Mouse (Mus musculus) adrenal gland, postnatal 36 days (tissue): ENCODE data around the gene Nlrp6. TPM values are rescaled to one million over a fixed set of nuclear protein-coding genes. Genes with fewer than 3 reads are reported as not detected.
A peak's percentile ranks its signal among the peaks of the same experiment; 100 is the strongest.
"Not testable (repeated sequence)": the region's sequence is repeated elsewhere in the genome, so short reads cannot be mapped to it uniquely, and the experiment has no call there.

Experiments
- DNase-seq, 2 experiments: peaks; one replicate each; pipeline ENCODE4 v3.0.0; 2021; ENCODE audit warnings: mixed read lengths in 1 of 2
- long read RNA-seq, 2 experiments: library from polyadenylated mRNA; stranded (forward); transcript quantifications; one replicate each; pipeline ENCODE4 v2.0.0; 2021; ENCODE audit warnings: borderline sequencing depth in 2 of 2
- total RNA-seq, 2 experiments: library from RNA; stranded (reverse); gene quantifications; 2 replicates each; pipeline ENCODE4 v1.2.3; 2021

Gene Nlrp6
- 1 to 10 TPM in 1 of 2 experiments, under 1 TPM in 1; 0.99 to 1.1 TPM for total RNA-seq
- long read RNA-seq, experiment 1, partial matches to known transcripts = 3 of 3 reads
- long read RNA-seq, experiment 1, other reads (novel, unspliced or antisense) = 0 of 3 reads
- long read RNA-seq, experiment 2, partial matches to known transcripts = 1 of 2 reads
- long read RNA-seq, experiment 2, other reads (novel, unspliced or antisense) = 1 of 2 reads

GRCm38 (mm10) chr7:140920418-140921029 lies at the start of gene Nlrp6:
Gene Nlrp6, plus strand, starts transcription at chr7:140920902.
- DNase-seq = no peak

- DNase-seq = no peak
Observed at GRCm38 (mm10) chr7:140874224-140874623, 46.5 kb upstream of the Nlrp6 start.

DNA sequence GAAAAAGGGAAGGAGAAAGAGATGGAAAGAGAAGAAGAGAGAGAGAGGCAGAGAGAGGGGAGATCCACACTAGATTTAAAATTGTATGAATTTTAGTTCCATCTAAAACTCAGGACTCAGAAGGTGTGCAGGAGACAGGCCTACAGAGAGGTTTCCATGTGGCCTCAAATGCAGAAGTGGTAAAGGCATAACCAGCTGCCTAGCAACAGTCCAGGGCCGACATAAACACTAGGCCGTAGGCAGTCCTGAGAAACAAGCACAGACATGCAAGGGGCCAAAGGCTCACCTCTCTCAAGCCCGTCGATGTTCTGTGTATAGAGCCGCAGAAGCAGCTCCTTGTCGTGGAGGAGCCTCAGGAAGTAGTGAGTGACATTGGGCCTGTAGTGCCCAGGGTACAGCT lies 43.3 kb upstream of the Nlrp6 start:
- DNase-seq = no peak

GRCm38 (mm10) chr7:140879355-140879754 lies 41.3 kb upstream of the Nlrp6 start:
- DNase-seq = no peak

DNA sequence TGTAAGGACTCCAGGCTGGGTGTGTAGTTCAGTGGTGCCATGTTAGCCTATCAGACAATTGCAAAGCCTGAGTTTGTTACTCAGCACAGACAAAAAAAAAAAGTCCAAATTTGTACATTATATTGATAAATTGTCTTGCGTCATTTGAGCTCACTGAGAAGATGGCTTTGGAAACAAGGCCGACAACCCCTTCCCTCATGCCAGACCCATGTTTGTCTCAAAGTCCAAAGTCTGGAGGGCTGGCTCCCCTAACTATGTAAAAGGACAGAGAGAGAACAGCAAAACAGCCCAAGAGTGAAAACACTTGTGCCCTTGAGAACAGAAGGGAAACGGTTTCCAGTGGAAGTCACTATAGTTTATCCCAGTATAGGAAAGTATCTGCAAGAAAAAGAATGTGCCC lies 40.3 kb upstream of the Nlrp6 start:
- no peak for DNase-seq

DNA sequence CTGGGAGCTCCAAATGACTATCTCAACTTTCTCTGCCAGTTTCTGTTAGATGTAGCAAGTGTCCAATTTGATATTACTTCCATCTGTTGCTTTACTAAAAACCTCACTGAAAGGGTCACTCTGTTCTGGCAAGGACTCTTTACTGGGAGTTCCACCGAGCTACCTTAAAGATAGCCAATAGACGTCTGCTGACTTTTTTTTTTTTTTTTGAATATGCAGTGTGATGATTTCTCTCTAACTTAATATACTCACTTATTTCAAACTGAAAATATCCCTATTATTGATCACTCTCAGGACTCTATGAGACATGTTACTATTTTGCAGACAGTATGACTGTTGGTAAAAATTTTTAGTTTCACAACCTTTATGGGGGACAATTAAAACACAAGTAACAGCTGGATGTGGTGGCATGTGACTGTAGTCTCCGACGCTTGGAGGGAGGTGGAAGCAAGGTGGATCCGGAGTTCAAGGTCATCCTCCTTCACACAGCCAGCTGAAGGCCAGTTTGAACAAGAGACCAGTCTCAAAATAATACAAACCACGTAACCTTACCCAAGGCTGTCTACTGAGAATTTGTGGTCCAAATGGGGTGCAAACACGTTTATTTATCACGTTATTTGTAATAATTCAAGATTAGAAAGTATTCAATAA lies 39.7 kb upstream of the Nlrp6 start:
- no peak for DNase-seq

DNA sequence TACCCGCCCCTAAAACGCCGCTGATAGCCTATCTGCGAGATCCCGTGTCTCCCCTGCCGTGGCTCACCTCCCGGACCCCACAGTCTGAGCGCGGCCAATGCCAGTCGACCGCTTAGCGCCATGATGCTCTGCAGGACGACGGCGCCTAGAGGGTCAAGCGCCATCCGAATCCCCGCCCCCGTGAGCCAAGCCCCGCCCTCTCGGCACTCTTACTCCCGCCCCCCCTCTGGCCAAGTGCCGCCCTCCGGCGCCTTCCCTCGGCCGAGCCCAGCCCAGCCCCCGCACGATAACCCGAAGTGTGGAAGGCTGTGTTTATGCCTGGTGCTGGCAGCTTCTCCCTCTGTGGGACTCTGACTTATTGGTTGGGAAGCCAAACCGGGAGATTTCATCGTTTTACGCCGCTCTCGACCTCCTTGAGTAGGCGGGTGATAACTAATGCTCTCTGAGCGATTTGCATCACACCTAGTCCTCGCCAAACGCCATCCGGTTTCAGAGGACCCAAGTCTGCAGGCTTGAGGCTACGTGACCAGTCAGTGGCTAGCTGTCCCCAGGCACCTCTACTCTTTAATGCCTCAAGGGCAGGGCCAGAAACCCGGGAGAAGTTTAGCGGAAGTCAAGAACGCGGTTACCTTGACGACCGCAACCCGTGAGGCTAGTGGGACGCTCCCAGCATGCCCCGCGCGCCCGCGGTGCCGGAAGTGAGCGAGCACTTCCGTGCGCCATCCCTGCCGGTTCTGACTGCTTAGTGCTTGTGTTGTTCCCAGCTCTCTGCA lies 38.8 kb upstream of the Nlrp6 start, which contains the start of the genes Psmd13 and Sirt3:
Gene Psmd13, plus strand, starts transcription at position 273 of the 773 bp plus-strand sequence.
Gene Sirt3, minus strand, starts transcription at position 614 of the 773 bp plus-strand sequence.
- DNase-seq = peak; percentile 95 to 98

DNA sequence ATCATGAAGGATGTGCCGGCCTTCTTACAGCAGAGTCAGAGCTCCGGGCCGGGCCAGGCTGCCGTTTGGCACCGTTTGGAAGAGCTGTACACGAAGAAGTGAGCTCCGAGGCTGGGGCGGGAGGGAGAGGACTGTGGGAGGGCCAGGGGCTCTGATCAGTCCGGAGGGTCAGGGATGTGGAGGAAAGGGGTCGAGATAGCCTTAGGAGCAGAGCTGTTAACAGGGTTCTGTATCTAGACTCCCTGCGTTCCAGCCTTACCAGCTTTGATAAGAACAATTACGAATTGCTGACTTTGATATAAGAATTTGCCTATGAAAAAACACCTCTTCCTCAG lies 38.3 kb upstream of the Nlrp6 start:
- no peak for DNase-seq

GRCm38 (mm10) chr7:140890636-140891035 lies 30.1 kb upstream of the Nlrp6 start:
- DNase-seq = not testable (repeated sequence)

- DNase-seq = no peak
Observed at GRCm38 (mm10) chr7:140894031-140894430, 26.7 kb upstream of the Nlrp6 start.

GRCm38 (mm10) chr7:140894611-140895010 lies 26.1 kb upstream of the Nlrp6 start:
- no peak for DNase-seq

GRCm38 (mm10) chr7:140897863-140898262 lies 22.8 kb upstream of the Nlrp6 start:
- no peak for DNase-seq

DNA sequence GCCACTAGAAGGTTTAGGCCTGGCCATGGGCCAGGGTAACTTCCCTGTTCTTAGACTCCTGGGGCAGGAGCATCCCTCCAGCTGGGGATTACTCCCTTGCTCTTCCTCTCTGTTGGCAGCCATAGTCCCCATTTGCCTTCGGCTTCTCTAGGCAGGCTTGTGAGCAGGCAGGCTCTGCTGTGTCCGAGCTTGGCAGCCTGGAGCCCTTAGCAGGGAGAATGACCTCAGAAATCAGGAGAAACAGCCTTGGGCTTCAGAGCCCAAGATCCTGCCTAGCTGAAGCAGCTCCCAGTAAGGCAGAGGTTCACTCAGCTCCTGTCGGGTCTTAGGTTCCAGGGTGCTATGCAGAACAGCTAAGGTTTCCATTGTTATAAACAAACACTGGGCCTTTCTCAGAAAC lies 21.6 kb upstream of the Nlrp6 start:
- DNase-seq = peak in 1 of 2 experiments; percentile 37

DNA sequence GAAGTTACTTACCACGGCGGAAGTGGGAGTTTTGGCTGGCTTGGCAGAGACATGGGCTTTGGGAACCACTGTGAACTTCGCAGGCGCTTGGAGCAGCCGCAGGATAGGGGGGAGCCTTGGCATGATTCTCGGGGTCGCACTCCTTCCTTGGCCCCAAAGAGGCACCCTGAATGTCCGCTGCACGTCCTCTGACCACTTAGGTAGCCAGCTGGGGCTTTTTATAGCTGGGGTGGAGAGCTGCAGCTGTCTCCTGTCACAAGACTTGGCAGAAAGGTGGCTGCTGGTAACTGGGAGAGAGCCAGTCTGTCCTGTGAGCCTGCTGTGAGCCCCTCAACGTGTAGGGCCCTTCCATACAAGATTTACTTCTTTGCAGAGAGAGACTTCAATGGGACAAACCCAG lies 20.5 kb upstream of the Nlrp6 start, which contains the start of gene Cox8b:
Gene Cox8b, minus strand, starts transcription at position 227 of the 400 bp plus-strand sequence.
- no peak for DNase-seq

DNA sequence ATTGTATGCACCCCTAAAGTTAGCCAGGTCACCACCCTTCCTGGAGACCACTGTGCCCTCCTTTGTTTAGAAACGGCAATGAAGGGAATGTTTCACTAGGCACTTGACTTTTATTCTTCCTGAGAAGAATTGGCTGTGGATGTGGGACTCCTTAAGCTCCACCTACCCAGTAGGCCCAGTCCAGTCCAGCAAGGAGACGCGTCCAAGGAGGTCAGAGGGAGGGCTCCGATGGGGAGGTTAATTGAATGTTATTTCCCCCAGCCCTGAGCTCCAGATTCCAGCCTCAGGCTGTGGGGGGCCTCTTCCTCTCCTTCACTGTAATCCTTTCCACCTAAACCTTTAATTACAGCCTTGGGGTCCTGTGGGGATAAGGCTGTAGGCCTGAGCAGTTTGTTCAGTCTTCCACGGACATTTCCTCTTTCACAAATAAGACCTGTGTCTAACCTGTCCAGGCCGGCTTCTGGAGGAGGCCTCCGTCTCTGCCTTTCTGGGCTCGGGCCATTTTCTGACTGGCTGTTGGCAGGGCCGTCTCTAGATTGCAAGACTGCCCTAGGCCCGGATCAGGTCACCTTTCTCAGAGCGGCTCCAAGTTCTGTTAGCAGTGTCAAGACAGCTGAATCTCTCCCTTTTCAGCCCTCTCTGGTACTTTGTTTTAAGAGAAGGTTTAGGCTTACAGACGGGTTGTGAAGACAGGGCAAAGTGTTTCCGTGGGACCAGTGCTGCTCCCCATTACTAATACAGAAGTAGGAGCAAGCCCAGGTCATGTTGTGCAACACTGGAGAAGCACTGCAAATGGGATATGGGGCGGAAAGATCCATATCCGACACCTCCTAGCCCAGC lies 18.4 kb upstream of the Nlrp6 start:
- DNase-seq = no peak

DNA sequence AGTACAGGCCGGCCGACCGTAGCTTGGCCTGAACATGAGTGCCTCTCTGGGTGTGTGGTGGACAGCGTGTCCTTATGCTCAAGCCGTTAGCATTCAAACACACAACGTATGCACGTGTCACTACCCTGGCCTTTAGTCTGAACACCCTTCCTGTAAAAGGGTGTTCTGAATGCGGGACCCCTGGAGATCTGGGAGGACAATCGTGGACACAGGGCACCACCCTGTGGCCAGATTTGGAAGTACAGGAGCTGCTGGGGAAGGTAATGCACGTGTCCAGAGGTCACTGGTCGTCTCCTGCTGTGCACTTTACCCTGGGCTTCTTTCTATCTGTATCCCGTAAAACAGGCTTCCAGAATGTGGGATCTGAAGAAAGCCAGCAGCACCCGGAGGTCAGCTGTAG lies 17.5 kb upstream of the Nlrp6 start:
- peak; percentile 80 to 85 for DNase-seq

GRCm38 (mm10) chr7:140905642-140906081 lies 15.0 kb upstream of the Nlrp6 start:
- no peak for DNase-seq

- peak; percentile 69 to 71 for DNase-seq
Observed at GRCm38 (mm10) chr7:140907131-140907530, 13.6 kb upstream of the Nlrp6 start.

DNA sequence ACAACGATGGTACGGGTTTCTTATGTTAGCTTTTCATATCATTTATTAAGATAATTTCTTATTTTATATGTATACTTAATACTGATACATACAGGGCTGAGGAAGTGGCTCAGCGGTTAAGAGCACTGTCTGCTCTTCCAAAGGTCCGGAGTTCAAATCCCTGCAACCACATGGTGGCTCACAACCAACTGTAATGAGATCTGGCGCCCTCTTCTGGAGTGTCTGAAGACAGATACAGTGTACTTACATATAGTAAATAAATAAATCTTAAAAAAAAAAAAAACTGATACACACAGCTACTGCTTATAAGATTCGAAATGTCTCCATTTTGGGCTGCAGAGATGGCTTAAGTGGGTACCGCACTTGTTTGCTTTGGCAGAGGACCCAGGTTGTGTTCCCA lies 13.0 kb upstream of the Nlrp6 start:
- no peak for DNase-seq

DNA sequence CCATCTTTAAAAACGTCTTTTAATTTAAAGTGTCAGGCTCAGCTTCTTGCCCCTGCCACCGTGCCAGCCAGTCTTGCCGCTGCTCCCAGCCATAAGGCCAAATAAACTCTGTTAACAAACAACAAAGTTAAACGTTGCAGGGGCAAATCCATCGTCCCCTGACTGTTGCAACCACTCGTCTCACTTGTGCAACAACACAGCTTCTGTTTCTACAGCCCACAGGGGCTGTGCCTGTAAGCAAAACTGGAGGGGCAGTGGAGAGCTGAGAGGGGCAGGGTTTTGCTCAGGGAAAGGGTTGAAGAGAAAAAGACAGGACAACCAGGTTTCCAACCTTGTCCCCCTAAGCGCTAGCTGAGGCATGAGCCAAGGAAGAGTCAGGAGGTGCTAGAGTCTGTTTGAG lies 12.5 kb upstream of the Nlrp6 start:
- DNase-seq = peak in 1 of 2 experiments; percentile 31

DNA sequence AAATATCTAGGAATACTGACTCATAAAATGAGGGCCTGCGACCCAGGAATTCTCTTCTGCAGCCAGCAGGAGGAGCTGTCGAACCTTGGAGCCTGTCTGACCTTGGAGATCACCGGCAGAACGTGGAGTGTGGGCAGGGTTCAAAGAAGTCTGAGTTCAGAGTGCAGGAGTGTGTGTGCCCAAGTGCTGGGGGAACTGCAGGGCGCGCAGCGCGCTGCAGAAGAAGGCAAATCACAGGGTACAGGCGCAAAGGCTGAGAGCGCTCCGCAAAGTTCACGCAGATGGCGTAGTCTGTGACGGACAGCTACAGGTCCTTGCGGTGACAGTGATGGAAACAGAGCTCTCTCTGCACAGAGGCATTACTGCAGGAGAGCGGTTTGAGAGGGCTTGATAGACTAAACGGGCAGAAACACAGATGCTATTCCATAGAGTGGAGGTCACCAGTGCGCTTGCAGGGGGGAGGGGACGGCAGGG lies 12.0 kb upstream of the Nlrp6 start:
- DNase-seq = peak; percentile 84 to 90

DNA sequence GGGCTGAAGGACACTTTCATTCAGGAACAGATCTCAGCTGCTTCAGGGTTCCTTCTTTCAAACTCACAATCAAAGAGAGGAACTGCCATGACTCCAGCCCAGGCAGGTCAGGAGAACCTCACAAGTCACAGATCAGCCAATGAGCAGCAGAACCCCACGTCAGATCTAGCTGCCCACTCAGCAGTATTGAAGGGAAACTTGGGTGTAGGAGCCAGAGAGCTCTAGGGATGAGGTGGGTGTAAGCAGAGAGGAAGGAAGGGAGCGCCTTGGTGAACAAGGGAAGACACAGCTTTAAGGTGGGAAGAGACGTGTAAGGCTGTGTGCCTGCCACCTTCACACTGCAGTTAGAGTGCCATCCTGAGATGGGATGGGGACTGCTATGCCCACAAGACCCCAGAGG lies 8.4 kb upstream of the Nlrp6 start:
- DNase-seq = no peak
